Comparison of ENCODE assay signal across 9 mouse cellular contexts in the genomic region with DNA sequence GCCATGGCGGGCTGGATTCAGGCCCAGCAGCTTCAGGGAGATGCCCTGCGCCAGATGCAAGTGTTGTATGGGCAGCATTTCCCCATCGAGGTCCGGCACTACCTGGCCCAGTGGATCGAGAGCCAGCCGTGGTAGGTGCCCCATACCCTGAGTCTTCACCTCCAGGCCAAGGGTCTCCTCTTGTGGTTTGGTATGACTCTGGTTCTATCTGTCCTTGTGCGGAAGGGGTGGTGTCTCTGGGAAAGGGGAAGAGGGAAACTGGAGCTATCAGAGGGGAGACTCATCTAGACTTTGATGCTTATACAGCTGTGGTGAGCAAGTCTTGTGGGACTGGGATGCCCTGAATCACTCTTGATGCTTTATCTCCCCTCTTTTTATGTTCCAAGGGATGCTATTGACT. TPM values are rescaled to one million over a fixed set of nuclear protein-coding genes. Genes with fewer than 3 reads are reported as not detected.
DNase-seq lines count a peak whose midpoint lies in the region; ATAC-seq and TF ChIP-seq lines count a peak whose summit lies in the region.
"Had no signal": no experiment of that assay in that cellular context is flagged by ENCODE, and none has a peak within 500 bp of the region (broad histone marks: within the 10 kb centered on the region; RNA-seq: fewer than 3 reads in every experiment).

No protein-coding gene starts in this region.

- H3K4me2 ChIP-seq in limb, embryonic 12.5 days: 0 out of 2 replicates have a peak overlapping the region, but pooled peaks have one; percentile 6
- 0 out of 2 replicates have a peak overlapping the region, but pooled peaks have one; percentile 91 for H3K4me2 ChIP-seq in intestine, embryonic 16.5 days (ENCODE audit: low read depth, low read length)

- DNase-seq in limb, embryonic 10.5 days (ENCODE audit: low spot score): no peak
- DNase-seq in naive thymus-derived CD4-positive, alpha-beta T cell, adult 2 months (ENCODE audit: low read depth): peak; percentile 45
- no peak for DNase-seq in frontal cortex, postnatal 36 days (ENCODE audit: low spot score in 2 of 2)
- DNase-seq in cerebellum, postnatal 14 days: no peak
- DNase-seq: gastrocnemius, postnatal 36 days; kidney, adult 9 months had no signal

- no peak for ATAC-seq in limb, embryonic 12.5 days (ENCODE audit: insufficient number of reproducible peaks, insufficient read depth, low FRiP score, low TSS enrichment, low read depth)
- no peak for ATAC-seq in intestine, embryonic 16.5 days

- TF ChIP-seq POLR2A in bone marrow, adult 2 months (IDR thresholded peaks at IDR 0.05; ENCODE audit: borderline replicate concordance, control insufficient read depth, low read depth, low read length): no peak; the same call in 1 of the 2 replicates

- no peaks in the 10 kb centered on the region for H3K9me3 ChIP-seq in limb, embryonic 12.5 days
- no peaks in the 10 kb centered on the region for H3K9me3 ChIP-seq in limb, embryonic 10.5 days (replicated peaks)
- H3K9me3 ChIP-seq in intestine, embryonic 16.5 days (ENCODE audit: control insufficient read depth, low read length): no peaks in the 10 kb centered on the region

- WGBS in limb, embryonic 12.5 days: 83% methylated on average over 7 of the region's 7 CpGs
- 86% methylated on average over 7 of the region's 7 CpGs for WGBS in limb, embryonic 10.5 days
- 10% methylated on average over 7 of the region's 7 CpGs for WGBS in bone marrow, adult 2 months
- WGBS in intestine, embryonic 16.5 days: 92% methylated on average over 7 of the region's 7 CpGs

- H3K36me3 ChIP-seq in limb, embryonic 12.5 days: no peaks in the 10 kb centered on the region
- H3K36me3 ChIP-seq in limb, embryonic 10.5 days: no peaks in the 10 kb centered on the region
- no peaks in the 10 kb centered on the region for H3K36me3 ChIP-seq in intestine, embryonic 16.5 days (ENCODE audit: control insufficient read depth, insufficient read depth, low read length)

- H3K9ac ChIP-seq in limb, embryonic 12.5 days (replicated peaks): no peak overlapping the region
- 0 out of 2 replicates have a peak overlapping the region, but pooled peaks have one; percentile 75 for H3K9ac ChIP-seq in intestine, embryonic 16.5 days (ENCODE audit: low read depth, low read length)

- H3K4me3 ChIP-seq in limb, embryonic 12.5 days (replicated peaks): no peak overlapping the region
- no peak overlapping the region for H3K4me3 ChIP-seq in limb, embryonic 10.5 days
- H3K4me3 ChIP-seq in bone marrow, adult 2 months (replicated peaks; ENCODE audit: control insufficient read depth, low read depth, low read length): peak overlapping the region; percentile 51
- H3K4me3 ChIP-seq in intestine, embryonic 16.5 days (ENCODE audit: low read length): no peak overlapping the region

- H3K27me3 ChIP-seq in limb, embryonic 12.5 days: peaks cover 65% of the 10 kb centered on the region
- peaks cover 76% of the 10 kb centered on the region for H3K27me3 ChIP-seq in limb, embryonic 10.5 days (ENCODE audit: low read depth, poor library complexity, severe bottlenecking)
- no peaks in the 10 kb centered on the region for H3K27me3 ChIP-seq in intestine, embryonic 16.5 days (replicated peaks; ENCODE audit: control insufficient read depth, insufficient read depth, low read length)

- no peak overlapping the region for H3K27ac ChIP-seq in limb, embryonic 12.5 days
- no peak overlapping the region for H3K27ac ChIP-seq in limb, embryonic 10.5 days
- H3K27ac ChIP-seq in bone marrow, adult 2 months (ENCODE audit: control insufficient read depth, insufficient read depth, low read depth, low read length, poor library complexity): peak overlapping the region; percentile 9; the same call in 1 of the 2 replicates
- no peak overlapping the region for H3K27ac ChIP-seq in intestine, embryonic 16.5 days (ENCODE audit: low read length)

- TF ChIP-seq CTCF in bone marrow, adult 2 months (IDR thresholded peaks at IDR 0.05; ENCODE audit: control insufficient read depth, insufficient read depth, low read length): 0 out of 2 replicates have a peak, but pooled peaks have one; percentile 4

- peaks cover 11% of the 10 kb centered on the region for H3K4me1 ChIP-seq in limb, embryonic 12.5 days (replicated peaks)
- H3K4me1 ChIP-seq in limb, embryonic 10.5 days: peaks cover 17% of the 10 kb centered on the region
- peaks cover 8% of the 10 kb centered on the region for H3K4me1 ChIP-seq in bone marrow, adult 2 months (ENCODE audit: control insufficient read depth, insufficient read depth, low read length)
- peaks cover 9% of the 10 kb centered on the region; the same call in 1 of the 2 replicates for H3K4me1 ChIP-seq in intestine, embryonic 16.5 days (ENCODE audit: control insufficient read depth, insufficient read depth, low read length)

RNA-seq across cellular contexts. Expression of a gene that starts 2.2 kb away (rescaled TPM):
- polyA plus RNA-seq in limb, embryonic 12.5 days (2016; fragmentation: Nextera tagmentation; extraction: Ambion mirVana): 4.0 and 5.5 TPM in 2 replicates
- 2.1 and 2.7 TPM in 2 replicates for polyA plus RNA-seq in limb, embryonic 10.5 days (2016; fragmentation: Nextera tagmentation; extraction: Ambion mirVana)
- 8.6 and 16.5 TPM in 2 replicates for polyA plus RNA-seq in bone marrow, adult 2 months (2011; ENCODE audit: insufficient read depth, insufficient read length, low replicate concordance, missing spikeins)
- 5.8 and 6.2 TPM in 2 replicates for polyA plus RNA-seq in intestine, embryonic 16.5 days (2015; fragmentation: Nextera tagmentation; extraction: Ambion mirVana)

RNA-seq across cellular contexts. Expression of a gene that starts 10.8 kb away (rescaled TPM):
- polyA plus RNA-seq in limb, embryonic 12.5 days (2016; fragmentation: Nextera tagmentation; extraction: Ambion mirVana): 20.4 and 20.6 TPM in 2 replicates
- polyA plus RNA-seq in limb, embryonic 10.5 days (2016; fragmentation: Nextera tagmentation; extraction: Ambion mirVana): 15.4 and 15.6 TPM in 2 replicates
- 10.7 and 14.5 TPM in 2 replicates for polyA plus RNA-seq in bone marrow, adult 2 months (2011; ENCODE audit: insufficient read depth, insufficient read length, low replicate concordance, missing spikeins)
- 20.5 and 22.8 TPM in 2 replicates for polyA plus RNA-seq in intestine, embryonic 16.5 days (2015; fragmentation: Nextera tagmentation; extraction: Ambion mirVana)
